24 mouse cellular contexts compared by ENCODE assay signal in the genomic region with DNA sequence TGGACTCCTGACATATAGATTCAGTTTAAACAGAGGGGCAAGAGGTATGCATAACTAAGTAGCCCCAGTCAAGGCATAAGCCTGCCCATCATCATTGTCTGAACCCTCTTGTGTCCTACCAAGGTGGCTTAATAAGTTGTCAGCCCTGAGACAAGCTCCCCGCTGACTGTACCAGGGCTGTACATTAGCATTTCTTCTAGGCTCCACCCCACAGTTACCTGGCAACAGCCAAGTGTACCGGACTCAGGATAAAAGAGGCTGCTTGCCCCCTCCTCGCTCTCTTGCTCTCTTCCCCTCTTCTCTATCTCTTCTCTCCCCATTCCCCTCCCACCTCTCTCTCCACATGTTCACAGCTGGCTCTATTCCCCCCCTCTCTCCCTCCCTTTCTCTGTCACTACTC. TPM values are rescaled to one million over a fixed set of nuclear protein-coding genes. Genes with fewer than 3 reads are reported as not detected.
"Had no signal": no experiment of that assay in that cellular context is flagged by ENCODE, and none has a peak within 500 bp of the region (broad histone marks: within the 10 kb centered on the region; RNA-seq: fewer than 3 reads in every experiment).

No protein-coding gene starts in this region.

- H3K36me3 ChIP-seq: limb, embryonic 10.5 days; limb, embryonic 13.5 days; liver, embryonic 12.5 days; liver, embryonic 15.5 days; lung, embryonic 15.5 days; midbrain, embryonic 12.5 days; stomach, embryonic 15.5 days had no signal

- H3K4me3 ChIP-seq: layer of hippocampus, adult 2 months; limb, embryonic 10.5 days; limb, embryonic 13.5 days; liver, embryonic 12.5 days; liver, embryonic 15.5 days; lung, embryonic 15.5 days; megakaryocyte, embryonic 14.5 days; midbrain, embryonic 12.5 days; stomach, embryonic 15.5 days had no signal

- H3K4me2 ChIP-seq: limb, embryonic 13.5 days; liver, embryonic 12.5 days; liver, embryonic 15.5 days; lung, embryonic 15.5 days; midbrain, embryonic 12.5 days; stomach, embryonic 15.5 days had no signal

- DNase-seq: kidney, adult 18-20 months; kidney, adult 9 months; kidney, postnatal 14 days; kidney, postnatal 4 days; layer of hippocampus, adult 9-11 months; liver; lung, adult 18-20 months; lung, postnatal 10 days; lung, postnatal 36 days; right cerebral cortex, postnatal 25 days; spleen, adult 18-20 months; thymus, postnatal 25 days had no signal

- H3K27ac ChIP-seq: layer of hippocampus, adult 2 months; limb, embryonic 10.5 days; limb, embryonic 13.5 days; liver, embryonic 12.5 days; liver, embryonic 15.5 days; lung, embryonic 15.5 days; midbrain, embryonic 12.5 days; stomach, embryonic 15.5 days had no signal

- ATAC-seq: liver, embryonic 12.5 days had no signal

- H3K27me3 ChIP-seq: limb, embryonic 13.5 days; liver, embryonic 12.5 days; liver, embryonic 15.5 days; lung, embryonic 15.5 days; midbrain, embryonic 12.5 days; stomach, embryonic 15.5 days had no signal

- H3K9me3 ChIP-seq: limb, embryonic 10.5 days; limb, embryonic 13.5 days; liver, embryonic 12.5 days; liver, embryonic 15.5 days; lung, embryonic 15.5 days; megakaryocyte, embryonic 14.5 days; midbrain, embryonic 12.5 days; stomach, embryonic 15.5 days had no signal

- H3K9ac ChIP-seq: limb, embryonic 13.5 days; liver, embryonic 12.5 days; liver, embryonic 15.5 days; lung, embryonic 15.5 days; midbrain, embryonic 12.5 days; stomach, embryonic 15.5 days had no signal

- H3K4me1 ChIP-seq: limb, embryonic 10.5 days; limb, embryonic 13.5 days; liver, embryonic 12.5 days; liver, embryonic 15.5 days; lung, embryonic 15.5 days; midbrain, embryonic 12.5 days; stomach, embryonic 15.5 days had no signal

RNA-seq across cellular contexts. Expression of a gene that starts 23.6 kb away (rescaled TPM):
- total RNA-seq: layer of hippocampus, adult 2 months; layer of hippocampus, postnatal 25 days; left cerebral cortex, adult 18-20 months; left cerebral cortex, postnatal 25 days had no signal
- polyA plus RNA-seq: liver, embryonic 12.5 days; midbrain, embryonic 12.5 days had no signal
